Mouse (Mus musculus) MEL (cell line): ENCODE results near the gene Dcakd. TPM values are rescaled to one million over a fixed set of nuclear protein-coding genes. Genes with fewer than 3 reads are reported as not detected.
A peak's percentile ranks its signal among the peaks of the same experiment; 100 is the strongest.

Experiments
- DNase-seq: peaks from one replicate; pipeline ENCODE4 v3.0.0; 2011; ENCODE audit warnings: low read depth, low spot score
- H3K27ac ChIP-seq: 2 replicates; pipeline ENCODE4 v1.5.1; 2012; ENCODE audit warnings: low read depth, mild to moderate bottlenecking, control low read depth, low read length, moderate library complexity; ENCODE audit not compliant: control insufficient read depth
- H3K27me3 ChIP-seq, 2 experiments: fragments of 150-350 bp in 1 of 2; sonication (generic) in 1 of 2; 2 replicates each; pipeline ENCODE4 v1.6.1; 2012; ENCODE audit warnings: low read length in 2 of 2, mild to moderate bottlenecking in 2 of 2, improper control_type of control experiment in 1 of 2, moderate library complexity in 1 of 2; ENCODE audit not compliant: insufficient read depth in 2 of 2, control insufficient read depth in 1 of 2
- H3K36me3 ChIP-seq, 2 experiments: 2 replicates each; pipeline ENCODE4 v1.6.1; 2012 to 2014; ENCODE audit warnings: low read length in 2 of 2, improper control_type of control experiment in 1 of 2, inconsistent platforms in 1 of 2, mild to moderate bottlenecking in 1 of 2; ENCODE audit not compliant: insufficient read depth in 2 of 2, control insufficient read depth in 1 of 2
- H3K4me1 ChIP-seq, 2 experiments: fragments of 150-350 bp in 1 of 2; sonication (generic) in 1 of 2; 2 replicates each; pipeline ENCODE4 v1.6.1; 2012; ENCODE audit warnings: low read length in 2 of 2, improper control_type of control experiment in 1 of 2, mild to moderate bottlenecking in 1 of 2; ENCODE audit not compliant: insufficient read depth in 2 of 2, control insufficient read depth in 1 of 2
- H3K4me3 ChIP-seq, 2 experiments: fragments of 150-350 bp in 1 of 2; sonication (generic) in 1 of 2; 2 replicates each; pipeline ENCODE4 v1.5.1; 2012; ENCODE audit warnings: low read depth in 2 of 2, low read length in 2 of 2, mild to moderate bottlenecking in 2 of 2, moderate library complexity in 2 of 2, control low read depth in 1 of 2, improper control_type of control experiment in 1 of 2; ENCODE audit not compliant: control insufficient read depth in 1 of 2, insufficient read depth in 1 of 2
- H3K79me2 ChIP-seq: 2 replicates; pipeline ENCODE4 v1.6.1; 2012; ENCODE audit warnings: mild to moderate bottlenecking, low read length, moderate library complexity; ENCODE audit not compliant: control insufficient read depth, poor library complexity, insufficient read depth
- H3K9ac ChIP-seq: 2 replicates; pipeline ENCODE4 v1.6.1; 2012; ENCODE audit warnings: low read depth, mild to moderate bottlenecking, control low read depth, low read length, moderate library complexity; ENCODE audit not compliant: control insufficient read depth, poor library complexity, severe bottlenecking
- H3K9me3 ChIP-seq: fragments of 150-350 bp; sonication (generic); replicated peaks from 2 replicates; pipeline ENCODE4 v1.6.1; 2012; ENCODE audit warnings: mild to moderate bottlenecking, low read length, improper control_type of control experiment, moderate library complexity; ENCODE audit not compliant: insufficient read depth
- CTCF ChIP-seq, 3 experiments: IDR thresholded peaks in 2 of 3; conservative IDR thresholded peaks in 1 of 3; 2 replicates each; pipeline ENCODE4 v1.5.1; 2011 to 2012; ENCODE audit warnings: low read length in 3 of 3, low read depth in 2 of 3, mild to moderate bottlenecking in 2 of 3, improper control_type of control experiment in 1 of 3, inconsistent platforms in 1 of 3, mixed read lengths in 1 of 3, moderate library complexity in 1 of 3; ENCODE audit not compliant: control insufficient read depth in 1 of 3, insufficient read depth in 1 of 3, poor library complexity in 1 of 3, severe bottlenecking in 1 of 3
- E2F4 ChIP-seq: IDR thresholded peaks from 2 replicates; pipeline ENCODE4 v1.6.1; 2011; ENCODE audit warnings: low read depth, low read length, improper control_type of control experiment, borderline replicate concordance
- EP300 ChIP-seq, 2 experiments: IDR thresholded peaks; 2 replicates each; pipeline ENCODE4 v1.6.1; 2011; ENCODE audit warnings: improper control_type of control experiment in 2 of 2, low read length in 2 of 2, low read depth in 1 of 2, mild to moderate bottlenecking in 1 of 2
- ETS1 ChIP-seq: IDR thresholded peaks from 2 replicates; pipeline ENCODE4 v1.6.1; 2012; ENCODE audit warnings: low read depth, mild to moderate bottlenecking, inconsistent platforms, low read length, improper control_type of control experiment, moderate library complexity
- HCFC1 ChIP-seq: IDR thresholded peaks from 2 replicates; pipeline ENCODE4 v1.6.1; 2012; ENCODE audit warnings: low read depth, mild to moderate bottlenecking, inconsistent platforms, low read length, improper control_type of control experiment, moderate library complexity
- MXI1 ChIP-seq: IDR thresholded peaks from 2 replicates; pipeline ENCODE4 v1.6.1; 2011; ENCODE audit warnings: mild to moderate bottlenecking, low read depth, low read length, improper control_type of control experiment
- NELFE ChIP-seq: IDR thresholded peaks from 2 replicates; pipeline ENCODE4 v1.6.1; 2011; ENCODE audit warnings: low read depth, low read length, improper control_type of control experiment
- NRF1 ChIP-seq: IDR thresholded peaks from 2 replicates; pipeline ENCODE4 v1.6.1; 2014; ENCODE audit warnings: low read depth, mild to moderate bottlenecking, inconsistent platforms, low read length, improper control_type of control experiment, moderate library complexity; ENCODE audit not compliant: poor library complexity, insufficient read depth, severe bottlenecking
- POLR2AphosphoS5 ChIP-seq: IDR thresholded peaks from 2 replicates; pipeline ENCODE4 v1.6.1; 2012; ENCODE audit warnings: low read depth, borderline replicate concordance, mild to moderate bottlenecking, inconsistent platforms, low read length, moderate library complexity, mixed read lengths
- RCOR1 ChIP-seq: IDR thresholded peaks from 2 replicates; pipeline ENCODE4 v1.6.1; 2012; ENCODE audit warnings: low read depth, mild to moderate bottlenecking, inconsistent platforms, low read length, improper control_type of control experiment
- SMC3 ChIP-seq: IDR thresholded peaks from 2 replicates; pipeline ENCODE4 v1.6.1; 2011; ENCODE audit warnings: low read depth, low read length, improper control_type of control experiment
- TAL1 ChIP-seq: IDR thresholded peaks from 2 replicates; pipeline ENCODE4 v1.6.1; 2012; ENCODE audit warnings: mild to moderate bottlenecking, inconsistent platforms, low read length, moderate library complexity, mixed read lengths
- TBP ChIP-seq: IDR thresholded peaks from 2 replicates; pipeline ENCODE4 v1.8.0; 2011; ENCODE audit warnings: low read depth, low read length, improper control_type of control experiment
- USF2 ChIP-seq, 2 experiments: IDR thresholded peaks; 2 replicates each; pipeline ENCODE4 v1.6.1; 2011 to 2012; ENCODE audit warnings: improper control_type of control experiment in 2 of 2, low read length in 2 of 2, borderline replicate concordance in 1 of 2, inconsistent platforms in 1 of 2, low read depth in 1 of 2, mild to moderate bottlenecking in 1 of 2; ENCODE audit not compliant: insufficient read depth in 1 of 2
- ZC3H11A ChIP-seq: IDR thresholded peaks from 2 replicates; pipeline ENCODE4 v1.6.1; 2012; ENCODE audit warnings: low read depth, mild to moderate bottlenecking, inconsistent platforms, low read length, improper control_type of control experiment
- ZKSCAN1 ChIP-seq: IDR thresholded peaks from 2 replicates; pipeline ENCODE4 v1.6.1; 2012; ENCODE audit warnings: low read depth, mild to moderate bottlenecking, inconsistent platforms, low read length, improper control_type of control experiment, moderate library complexity
- ZNF384 ChIP-seq: IDR thresholded peaks from 2 replicates; pipeline ENCODE4 v1.6.1; 2012; ENCODE audit warnings: low read depth, mild to moderate bottlenecking, inconsistent platforms, low read length, improper control_type of control experiment
- polyA plus RNA-seq, 2 experiments: library from polyadenylated mRNA; stranded (reverse) in 1 of 2; unstranded in 1 of 2; fragments of >175 nt in 1 of 2; fragments of >200 nt in 1 of 2; gene quantifications; 2 replicates each; pipeline versions ENCODE4 v1.2.1 to v1.2.4; 2012; ENCODE audit warnings: low replicate concordance in 2 of 2, low read depth in 1 of 2; ENCODE audit not compliant: insufficient read length in 2 of 2, insufficient read depth in 1 of 2, missing spikeins in 1 of 2
- total RNA-seq: library from RNA; depleted of rRNA; stranded (reverse); fragments of 300-350 nt; gene quantifications from 2 replicates; pipeline ENCODE4 v1.2.3, GENCODE M21; 2012

Gene Dcakd
- total and polyA plus RNA-seq, 3 experiments: 15.6 to 112 (median 82.3) TPM

- Histone ChIP-seq H3K36me3 (peaks cover 0 to 18% of the 10 kb centered on the region in 2 experiments; a peak in 2 of 4 replicates), H3K4me3 (no peak overlapping the region), H3K4me1 (no peaks in the 10 kb centered on the region), H3K27me3 (no peaks in the 10 kb centered on the region), H3K9me3 (no peaks in the 10 kb centered on the region), H3K9ac (no peak overlapping the region), H3K79me2 (no peaks in the 10 kb centered on the region), H3K27ac (no peak overlapping the region)
- TF ChIP-seq HCFC1: no peak
- TF ChIP-seq EP300 (IDR thresholded peaks at IDR 0.05; ENCODE audit: low read depth in 1 of 2, low read length in 2 of 2): no peak
- TF ChIP-seq TAL1: no peak
- no peak for TF ChIP-seq POLR2AphosphoS5
- TF ChIP-seq MXI1: no peak
- no peak for TF ChIP-seq SMC3
- no peak for TF ChIP-seq E2F4
- TF ChIP-seq TBP: no peak
- no peak for TF ChIP-seq NRF1
- TF ChIP-seq ZKSCAN1: no peak
- no peak for TF ChIP-seq RCOR1
- TF ChIP-seq ZNF384: no peak
- TF ChIP-seq NELFE: no peak
- no peak for DNase-seq
Measured at GRCm38 (mm10) chr11:103067457-103068001, 39.4 kb upstream of the Dcakd start.

- TF ChIP-seq USF2 (IDR thresholded peaks at IDR 0.05; ENCODE audit: borderline replicate concordance in 1 of 2, insufficient read depth in 1 of 2, low read depth in 1 of 2, low read length in 2 of 2) (no peak), ZC3H11A (no peak), ZKSCAN1 (peak; percentile 44; the same call in 1 of the 2 replicates), ETS1 (no peak), MXI1 (no peak), CTCF (IDR thresholded peaks at IDR 0.05 in 2 of 3, conservative IDR thresholded peaks at IDR 0.05 in 1 of 3; ENCODE audit: control insufficient read depth in 1 of 3, insufficient read depth in 1 of 3, low read depth in 2 of 3, low read length in 3 of 3, poor library complexity in 1 of 3, severe bottlenecking in 1 of 3) (no peak), HCFC1 (no peak)
- Histone ChIP-seq H3K9ac (no peak overlapping the region), H3K4me1 (no peaks in the 10 kb centered on the region), H3K27ac (no peak overlapping the region), H3K27me3 (no peaks in the 10 kb centered on the region), H3K79me2 (no peaks in the 10 kb centered on the region), H3K9me3 (no peaks in the 10 kb centered on the region), H3K4me3 (no peak overlapping the region), H3K36me3 (peaks cover 0 to 21% of the 10 kb centered on the region in 2 experiments; a peak in 2 of 4 replicates)
- no peak for DNase-seq
Measured at GRCm38 (mm10) chr11:103067051-103067361, 38.9 kb upstream of the Dcakd start.
